Mouse (Mus musculus) midbrain, embryonic 16.5 days (tissue): ENCODE measurements around the gene Chchd10. TPM values are rescaled to one million over a fixed set of nuclear protein-coding genes. Genes with fewer than 3 reads are reported as not detected.

ENCODE experiments used
- ATAC-seq: fragments of 200-750 bp; cut with Nextera tagmentation; 2 replicates; pipeline ENCODE4 v1.8.0; 2017; ENCODE audit warnings: moderate TSS enrichment
- H3K27ac ChIP-seq: fragments of 300-500 bp; sonication (generic); 2 replicates; pipeline ENCODE4 v1.5.1; 2014; ENCODE audit warnings: mild to moderate bottlenecking, low read length, mixed read lengths
- H3K27me3 ChIP-seq: fragments of 300-500 bp; sonication (generic); 2 replicates; pipeline ENCODE4 v1.6.1; 2014; ENCODE audit warnings: low read depth, low read length, mixed read lengths; ENCODE audit not compliant: control insufficient read depth, insufficient read depth
- H3K36me3 ChIP-seq: fragments of 300-500 bp; sonication (generic); 2 replicates; pipeline ENCODE4 v1.6.1; 2014; ENCODE audit warnings: mild to moderate bottlenecking, low read length, moderate library complexity, mixed read lengths; ENCODE audit not compliant: control insufficient read depth, insufficient read depth
- H3K4me1 ChIP-seq: fragments of 300-500 bp; sonication (generic); 2 replicates; pipeline ENCODE4 v1.6.1; 2014; ENCODE audit warnings: mild to moderate bottlenecking, low read length, mixed read lengths; ENCODE audit not compliant: control insufficient read depth, insufficient read depth
- H3K4me2 ChIP-seq: fragments of 300-500 bp; sonication (generic); 2 replicates; pipeline ENCODE4 v1.6.1; 2014; ENCODE audit warnings: mild to moderate bottlenecking, low read length, mixed read lengths
- H3K4me3 ChIP-seq: fragments of 300-500 bp; sonication (generic); 2 replicates; pipeline ENCODE4 v1.5.1; 2014; ENCODE audit warnings: low read depth, mild to moderate bottlenecking, low read length, moderate library complexity, mixed read lengths
- H3K9ac ChIP-seq: fragments of 300-500 bp; sonication (generic); 2 replicates; pipeline ENCODE4 v1.6.1; 2014; ENCODE audit warnings: low read depth, low read length, mixed read lengths
- H3K9me3 ChIP-seq: fragments of 300-500 bp; sonication (generic); replicated peaks from 2 replicates; pipeline ENCODE4 v1.6.1; 2014; ENCODE audit warnings: mild to moderate bottlenecking, low read length, mixed read lengths; ENCODE audit not compliant: control insufficient read depth, poor library complexity, severe bottlenecking
- WGBS: fragments of 180-500 bp; shearing (Covaris S2); extraction: QIAGEN DNeasy Blood & Tissue Kit; methylation state at CpG from one replicate; pipeline ENCODE4 v1.1.7; 2014; 5-methylcytosine and 5-hydroxymethylcytosine counted together
- polyA plus RNA-seq: library from polyadenylated mRNA; unstranded; fragments of >200 nt; fragmentation: Nextera tagmentation; extraction: Ambion mirVana; gene quantifications from 2 replicates; pipeline ENCODE4 v1.2.1, GENCODE M21; 2015

Gene Chchd10
- polyA plus RNA-seq, 1 experiment from 2014 or later, result 93.2 TPM

GRCm38 (mm10) chr10:75934991-75935390 is 2.1 kb downstream of the Chchd10 start:
- Histone ChIP-seq H3K4me3 (peak overlapping the region; percentile 60), H3K27ac (no peak overlapping the region), H3K27me3 (peaks cover 6% of the 10 kb centered on the region), H3K9ac (no peak overlapping the region; the same call in 1 of the 2 replicates), H3K36me3 (no peaks in the 10 kb centered on the region), H3K4me2 (peak overlapping the region; percentile 91), H3K9me3 (no peaks in the 10 kb centered on the region), H3K4me1 (peaks cover 31% of the 10 kb centered on the region)
- ATAC-seq, result no peak
- 75% methylated on average over 1 of the region's 1 CpGs for WGBS

- peak within 1 kb of the TSS; percentile 60 for H3K4me3 ChIP-seq
- H3K4me1 ChIP-seq, result peaks cover 26% of the 10 kb centered on the region
- under 1% methylated on average over 47 of the region's 51 CpGs for WGBS
- H3K9me3 ChIP-seq, result no peaks in the 10 kb centered on the region
- H3K27ac ChIP-seq, result peak within 1 kb of the TSS; percentile 62; the same call in 1 of the 2 replicates
- H3K9ac ChIP-seq, result peak within 1 kb of the TSS; percentile 73
- ATAC-seq, result peak; percentile 73
- peaks cover 3% of the 10 kb centered on the region for H3K27me3 ChIP-seq
- H3K4me2 ChIP-seq, result peak within 1 kb of the TSS; percentile 91
- no peaks in the 10 kb centered on the region for H3K36me3 ChIP-seq
Measured at GRCm38 (mm10) chr10:75935680-75936541, 3.0 kb downstream of the Chchd10 start, which contains the start of gene Mmp11. Gene Mmp11 (minus strand): TSS chr10:75936496.

- Histone ChIP-seq H3K9ac (0 out of 2 replicates have a peak overlapping the region, but pooled peaks have one; percentile 16), H3K36me3 (no peaks in the 10 kb centered on the region), H3K27me3 (peaks cover 3% of the 10 kb centered on the region; the same call in 1 of the 2 replicates), H3K4me2 (peak overlapping the region; percentile 37), H3K4me1 (peaks cover 20% of the 10 kb centered on the region), H3K27ac (no peak overlapping the region), H3K9me3 (no peaks in the 10 kb centered on the region), H3K4me3 (no peak overlapping the region; the same call in 1 of the 2 replicates)
- no peak for ATAC-seq
- 32% methylated on average over 18 of the region's 18 CpGs for WGBS
Measured at GRCm38 (mm10) chr10:75936909-75937667, 4.2 kb downstream of the Chchd10 start.

GRCm38 (mm10) chr10:75937851-75938643 is 5.1 kb downstream of the Chchd10 start:
- no peaks in the 10 kb centered on the region for H3K9me3 ChIP-seq
- no peak for ATAC-seq
- H3K27ac ChIP-seq, result no peak overlapping the region
- H3K27me3 ChIP-seq, result peaks cover 3% of the 10 kb centered on the region; the same call in 1 of the 2 replicates
- H3K9ac ChIP-seq, result no peak overlapping the region
- no peak overlapping the region for H3K4me2 ChIP-seq
- no peak overlapping the region for H3K4me3 ChIP-seq
- H3K4me1 ChIP-seq, result peaks cover 11% of the 10 kb centered on the region
- WGBS, result 54% methylated on average over 10 of the region's 10 CpGs
- H3K36me3 ChIP-seq, result no peaks in the 10 kb centered on the region

GRCm38 (mm10) chr10:75939481-75940234 is 6.7 kb downstream of the Chchd10 start:
- no peaks in the 10 kb centered on the region for H3K9me3 ChIP-seq
- peaks cover 11% of the 10 kb centered on the region for H3K4me1 ChIP-seq
- no peak overlapping the region for H3K9ac ChIP-seq
- 46% methylated on average over 9 of the region's 9 CpGs for WGBS
- no peak overlapping the region for H3K4me3 ChIP-seq
- peaks cover 3% of the 10 kb centered on the region; the same call in 1 of the 2 replicates for H3K27me3 ChIP-seq
- H3K36me3 ChIP-seq, result no peaks in the 10 kb centered on the region
- ATAC-seq, result no peak
- H3K27ac ChIP-seq, result no peak overlapping the region
- no peak overlapping the region for H3K4me2 ChIP-seq

GRCm38 (mm10) chr10:75940520-75940919 is 7.6 kb downstream of the Chchd10 start, which contains the start of gene Gm867:
Gene Gm867 (minus strand): TSS chr10:75940672.
- Histone ChIP-seq H3K36me3 (no peaks in the 10 kb centered on the region), H3K4me2 (no peak within 1 kb of the TSS), H3K27me3 (peaks cover 3% of the 10 kb centered on the region; the same call in 1 of the 2 replicates), H3K4me1 (peaks cover 6% of the 10 kb centered on the region), H3K4me3 (no peak within 1 kb of the TSS), H3K9ac (no peak within 1 kb of the TSS), H3K9me3 (no peaks in the 10 kb centered on the region), H3K27ac (no peak within 1 kb of the TSS)
- no peak for ATAC-seq
- WGBS, result 85% methylated on average over 5 of the region's 5 CpGs

- no peak overlapping the region for H3K4me2 ChIP-seq
- 61% methylated on average over 9 of the region's 9 CpGs for WGBS
- no peak overlapping the region for H3K27ac ChIP-seq
- no peaks in the 10 kb centered on the region for H3K9me3 ChIP-seq
- H3K9ac ChIP-seq, result no peak overlapping the region
- no peak for ATAC-seq
- H3K4me1 ChIP-seq, result peaks cover 2% of the 10 kb centered on the region; the same call in 1 of the 2 replicates
- H3K36me3 ChIP-seq, result no peaks in the 10 kb centered on the region
- peaks cover 3% of the 10 kb centered on the region; the same call in 1 of the 2 replicates for H3K27me3 ChIP-seq
- no peak overlapping the region for H3K4me3 ChIP-seq
Measured at GRCm38 (mm10) chr10:75941042-75941824, 8.3 kb downstream of the Chchd10 start.
